Mouse (Mus musculus) ovary, postnatal 14 days (tissue): ENCODE measurements around the gene Lpin2.

Source experiments
- DNase-seq: peaks from one replicate; pipeline ENCODE4 v3.0.0; 2022; ENCODE audit warnings: low spot score

The Lpin2 gene

DNA sequence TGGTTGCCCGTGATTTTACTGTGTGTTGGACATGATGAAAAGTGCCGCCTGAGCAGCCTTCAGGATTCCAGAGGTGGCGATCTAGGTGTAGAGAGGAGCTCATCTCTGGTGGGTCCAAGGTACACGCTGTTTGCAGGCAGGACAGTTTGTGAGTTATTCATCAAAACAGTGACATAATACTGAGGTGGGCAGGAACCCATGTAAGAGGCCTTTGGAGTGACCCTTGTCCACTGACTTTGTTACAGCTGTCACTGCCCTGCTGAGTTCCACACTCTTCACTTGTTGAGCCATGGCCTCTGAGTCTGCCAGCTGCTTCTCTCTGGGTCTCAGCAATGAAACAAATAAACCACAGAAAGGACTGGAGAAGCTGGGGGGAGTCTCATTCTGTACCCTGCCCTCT is 19.8 kb downstream of the Lpin2 start:
- no peak for DNase-seq

DNA sequence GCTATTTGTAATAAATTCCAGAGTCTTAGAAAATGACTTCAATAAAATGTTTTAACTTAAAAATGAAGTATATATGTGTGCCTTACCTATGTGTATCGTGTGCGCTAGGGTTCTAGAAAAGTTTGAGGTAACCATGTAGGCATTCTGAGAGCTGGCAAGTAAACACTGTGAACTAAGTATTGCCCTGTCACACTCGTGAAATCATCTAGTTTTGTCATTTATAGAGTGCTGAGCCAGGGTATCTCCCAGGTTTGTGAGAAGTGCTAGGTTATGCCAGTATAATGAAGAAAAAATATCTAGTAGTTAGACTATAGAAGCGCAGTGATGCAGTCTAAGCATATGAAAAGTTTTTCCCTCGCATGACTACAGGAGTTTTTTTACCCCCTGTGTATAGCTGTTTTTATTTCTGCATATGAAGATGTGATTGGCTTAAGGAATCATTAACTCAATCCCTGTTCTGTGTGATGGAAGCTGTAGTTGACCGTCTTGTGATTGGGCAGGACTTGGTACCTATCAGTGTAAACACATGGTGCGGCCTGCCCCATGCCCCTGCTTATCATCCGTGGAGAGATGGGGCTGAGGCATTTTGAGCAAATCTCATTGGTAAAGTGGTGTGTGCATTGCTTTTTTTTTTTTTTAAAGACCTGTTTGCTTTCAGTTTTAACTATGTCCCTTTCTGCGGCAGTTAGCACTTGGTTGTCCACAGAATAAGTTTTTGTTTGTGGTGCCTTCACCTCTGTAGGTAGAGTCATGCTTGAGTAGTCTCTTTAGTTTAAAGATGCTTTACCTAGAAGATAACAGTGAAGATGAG is 21.8 kb downstream of the Lpin2 start:
- no peak for DNase-seq

DNA sequence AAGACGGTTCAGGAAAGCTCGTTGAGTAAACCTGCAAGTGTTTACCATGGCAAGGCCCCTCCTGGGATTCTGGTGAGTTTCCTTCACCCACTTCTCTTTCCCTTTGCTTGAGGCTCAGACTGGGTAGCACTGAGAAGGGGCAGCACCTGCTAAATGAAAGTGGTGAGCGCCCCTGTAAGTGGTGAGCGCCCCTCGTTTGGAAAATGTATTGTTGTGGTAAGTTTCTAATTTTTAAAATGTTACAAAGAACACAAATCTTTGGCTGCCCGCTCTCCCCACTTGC is 22.4 kb downstream of the Lpin2 start:
- no peak for DNase-seq

DNA sequence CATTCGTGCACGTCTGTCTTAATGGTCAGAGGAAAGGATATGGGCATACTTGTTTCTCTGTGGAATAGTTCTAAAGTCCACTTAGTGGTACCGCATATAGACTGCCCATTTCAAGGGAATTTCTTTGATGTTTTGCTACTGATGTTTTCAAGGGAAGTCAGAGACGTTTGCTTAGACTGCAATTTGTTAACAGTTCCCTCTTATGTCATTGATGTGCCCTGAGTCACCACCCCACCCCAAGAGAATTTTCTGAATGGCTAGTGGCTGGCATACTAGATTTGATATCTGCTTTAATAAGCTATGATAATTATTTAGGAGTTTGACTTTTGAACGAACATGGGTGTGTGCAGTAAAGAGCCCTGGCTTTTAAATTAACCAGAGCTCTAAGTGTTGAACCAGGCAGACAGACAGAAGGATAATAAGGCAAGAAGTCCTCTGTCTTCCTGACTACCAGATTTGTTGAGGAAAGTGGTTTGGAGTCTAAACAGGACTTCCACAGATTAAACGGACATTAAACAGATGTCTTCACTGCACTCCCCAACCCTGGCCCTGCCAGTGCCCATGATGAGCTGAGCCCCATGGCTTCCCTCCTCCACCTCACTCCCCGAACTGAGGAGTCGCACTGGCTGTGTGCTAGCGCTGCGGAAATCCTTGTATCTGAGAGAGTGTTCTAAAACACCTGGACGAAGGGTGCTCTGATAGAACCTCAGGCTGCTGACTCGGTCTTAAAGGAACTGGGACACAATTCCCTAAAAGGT is 24.0 kb downstream of the Lpin2 start:
- no peak for DNase-seq

DNA sequence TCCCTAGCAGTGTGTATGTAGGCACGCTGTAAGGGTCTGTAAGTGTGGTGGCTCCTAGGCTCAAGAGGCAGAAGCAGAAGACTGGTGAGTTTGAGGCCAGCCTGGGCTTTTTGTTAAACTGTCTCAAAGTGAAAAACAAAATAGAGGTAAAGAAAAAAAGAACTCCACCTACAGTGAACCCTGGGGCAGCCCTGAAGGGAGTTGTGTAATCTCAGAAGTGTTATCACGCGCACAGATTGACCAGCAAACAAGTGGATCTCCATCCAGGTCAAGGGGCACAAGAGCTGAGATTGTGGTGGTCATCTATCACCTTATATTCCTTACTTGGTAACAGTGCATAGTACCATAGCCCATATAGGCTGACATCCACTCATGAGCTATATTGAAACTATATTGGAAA is 24.9 kb downstream of the Lpin2 start:
- no peak for DNase-seq

DNA sequence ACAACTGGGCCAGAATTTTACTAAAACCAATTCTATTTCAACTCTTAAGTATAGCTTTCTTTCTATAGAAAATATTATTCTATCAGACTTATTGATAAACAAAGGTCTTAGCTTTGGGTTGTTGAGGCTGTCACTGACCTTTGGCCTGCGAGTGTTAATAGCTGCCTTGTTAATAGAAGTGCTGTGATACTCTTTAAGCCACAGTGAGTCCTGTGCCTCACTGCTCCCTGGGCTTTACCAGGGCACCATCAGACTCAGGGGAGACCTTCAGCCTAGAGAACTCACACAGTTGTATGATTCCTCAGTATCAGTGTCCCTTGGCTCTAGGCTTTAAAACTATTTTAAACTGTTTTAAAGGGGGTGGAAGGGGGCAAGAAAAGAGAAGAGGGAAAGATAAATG is 26.0 kb downstream of the Lpin2 start:
- DNase-seq: no peak

DNA sequence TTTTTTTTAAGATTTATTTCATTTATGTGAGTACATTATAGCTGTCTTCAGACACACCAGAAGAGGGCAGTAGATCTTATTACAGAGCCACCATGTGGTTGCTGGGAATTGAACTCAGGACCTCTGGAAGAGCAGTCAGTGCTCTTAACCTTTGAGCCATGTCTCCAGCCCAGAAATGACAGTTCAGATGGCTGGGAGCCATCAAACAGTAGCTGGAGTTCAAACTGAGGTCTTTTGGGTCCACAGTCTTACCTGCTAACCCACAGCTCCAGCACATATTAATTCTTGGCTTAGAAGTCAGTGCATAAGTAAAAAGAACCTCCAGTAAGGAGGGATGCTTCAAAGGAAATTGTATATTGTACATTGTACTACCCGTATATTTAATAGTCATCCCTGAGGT is 26.6 kb downstream of the Lpin2 start:
- DNase-seq: no peak

DNA sequence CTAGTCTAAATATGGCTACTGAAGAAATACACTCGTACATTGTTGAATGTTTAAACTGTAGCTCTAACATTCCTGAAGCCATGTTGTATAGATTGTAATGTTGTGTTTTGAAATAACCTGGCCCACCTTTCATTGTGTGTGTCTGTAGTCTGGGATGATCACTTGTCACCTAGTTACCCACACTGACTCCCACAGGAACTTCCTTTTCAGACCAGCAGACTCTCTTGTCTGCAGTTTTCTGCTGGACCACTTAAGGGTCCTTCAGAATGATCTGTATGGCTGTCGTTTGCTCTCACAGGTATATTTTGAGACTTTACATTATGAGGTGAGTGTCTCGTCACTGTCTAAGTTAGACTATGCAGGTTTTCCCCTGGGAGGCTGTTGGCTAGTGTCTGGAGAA is 27.6 kb downstream of the Lpin2 start:
- no peak for DNase-seq

DNA sequence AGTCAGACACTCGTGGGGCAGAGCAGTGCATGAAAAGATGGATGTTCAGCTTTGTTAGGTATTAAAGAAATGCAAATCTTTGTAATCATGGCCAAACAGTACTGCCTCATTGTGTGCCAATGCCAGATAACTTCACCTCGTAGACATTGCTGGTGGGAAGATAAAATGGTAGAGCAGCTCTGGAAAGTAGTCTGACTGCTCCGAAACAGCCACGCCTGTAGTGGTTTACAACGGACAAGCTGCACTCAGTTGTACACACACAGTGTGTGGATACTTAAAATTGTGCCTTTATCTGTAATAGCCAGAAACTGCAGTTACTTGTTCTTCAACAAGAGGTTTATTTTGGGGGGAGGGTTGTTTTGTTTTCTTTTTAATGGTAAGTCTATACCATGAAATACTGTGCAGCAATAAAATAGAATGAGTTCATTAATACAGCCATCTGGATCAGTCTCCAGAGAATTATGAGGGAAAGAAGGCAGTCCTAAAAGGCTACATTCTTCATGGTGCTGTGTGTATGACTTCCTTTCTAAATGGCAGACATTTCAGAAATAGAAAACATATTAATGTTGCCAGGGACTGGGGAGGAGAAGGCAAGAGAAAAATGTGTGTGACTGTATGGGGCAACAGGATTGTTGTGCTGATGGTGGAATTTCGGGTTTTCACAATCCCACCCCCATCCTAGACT is 29.7 kb downstream of the Lpin2 start:
- DNase-seq: no peak

DNA sequence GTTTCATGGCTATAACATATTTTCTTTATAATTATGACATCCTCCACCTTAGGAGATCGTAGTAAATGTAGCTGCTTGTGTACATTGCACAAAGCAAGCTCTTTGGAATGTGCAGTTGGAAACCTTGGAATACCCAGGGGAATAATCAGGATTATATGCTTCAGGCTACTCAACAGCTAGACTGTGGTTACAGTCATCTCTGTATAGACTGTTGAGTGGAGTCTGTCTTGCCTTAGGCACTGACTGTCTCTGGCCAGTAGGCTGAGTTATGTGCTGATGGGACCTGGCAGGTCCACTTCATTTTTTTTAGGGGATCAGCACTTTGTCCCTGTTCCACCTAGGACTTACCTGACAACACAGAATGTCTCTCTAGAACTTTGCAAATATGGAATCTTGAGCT is 31.3 kb downstream of the Lpin2 start:
- DNase-seq: no peak

DNA sequence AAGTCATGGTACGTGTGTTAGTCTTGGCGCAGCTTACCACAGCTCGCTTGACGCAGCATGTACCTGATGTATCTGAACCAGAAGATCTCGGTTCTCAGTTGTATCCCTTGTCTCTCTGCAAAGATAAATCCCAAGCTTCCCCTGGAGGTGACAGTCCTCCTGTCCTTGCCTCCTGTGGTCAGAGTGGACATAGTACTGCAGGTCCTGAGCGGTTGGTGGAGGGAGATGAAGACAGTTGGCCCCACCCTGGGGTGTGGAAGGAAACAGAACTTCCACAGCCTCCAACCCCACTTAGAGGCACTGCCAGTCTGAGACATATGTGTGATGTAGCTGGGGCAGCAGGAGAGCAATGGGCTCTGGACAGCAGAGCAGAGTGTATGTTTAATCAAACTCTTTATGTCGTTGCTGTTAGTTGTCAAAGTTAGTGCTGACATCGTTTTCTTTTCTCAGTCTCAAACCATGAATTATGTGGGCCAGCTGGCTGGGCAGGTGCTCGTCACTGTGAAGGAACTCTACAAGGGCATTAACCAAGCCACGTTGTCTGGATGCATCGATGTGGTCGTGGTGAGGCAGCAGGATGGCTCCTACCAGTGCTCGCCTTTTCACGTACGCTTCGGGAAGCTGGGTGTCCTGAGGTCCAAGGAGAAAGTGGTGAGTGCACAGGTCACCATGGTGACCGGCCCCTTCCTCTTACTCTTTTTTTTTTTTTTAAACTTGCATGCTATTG is 32.3 kb downstream of the Lpin2 start:
- DNase-seq: no peak

DNA sequence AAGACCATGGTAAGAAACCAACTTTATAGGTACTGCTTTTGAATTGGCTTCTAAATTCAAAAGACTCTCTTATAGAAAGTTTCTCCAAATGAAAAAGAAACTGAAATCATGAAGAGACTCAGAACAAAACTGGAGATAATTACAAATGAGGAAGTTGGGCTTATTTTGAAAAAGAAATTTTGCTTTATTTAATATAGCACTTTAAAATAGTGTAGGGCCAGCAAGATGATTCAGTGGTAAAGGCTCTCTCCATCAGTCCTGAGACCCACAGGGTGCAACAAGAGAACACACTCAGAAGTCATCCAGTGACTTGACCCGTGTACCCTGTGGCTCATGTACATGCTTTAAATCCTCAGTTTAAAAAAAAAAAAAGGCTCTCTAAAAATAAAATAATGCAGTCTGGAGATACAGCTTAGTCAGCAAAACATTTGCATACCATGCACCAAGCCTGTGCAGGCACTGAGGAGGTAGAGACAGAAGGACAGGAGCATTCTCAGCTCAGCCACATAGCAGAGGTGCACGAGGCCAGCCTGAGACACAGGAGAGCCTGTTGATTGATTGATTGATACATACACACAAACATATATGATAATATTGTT is 33.0 kb downstream of the Lpin2 start:
- no peak for DNase-seq

DNA sequence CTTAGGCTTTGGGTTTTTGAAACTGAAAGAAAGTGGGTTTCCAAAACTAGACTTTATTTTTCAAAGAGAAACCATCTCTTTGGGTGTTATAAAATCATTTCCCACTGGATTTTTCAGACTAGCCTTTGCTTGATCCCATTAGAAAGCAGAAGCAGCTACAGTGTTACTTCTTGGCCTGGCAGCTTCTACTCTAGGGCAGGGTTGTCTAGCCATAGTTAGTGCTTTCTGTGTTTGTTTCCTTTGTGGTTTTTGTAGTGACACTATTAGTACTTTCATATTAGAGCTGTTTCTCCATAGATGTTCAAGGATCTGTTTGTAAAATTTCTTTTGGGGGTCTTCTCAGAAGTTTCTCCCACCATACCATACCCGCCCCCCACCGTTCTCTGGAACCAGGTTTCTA is 33.9 kb downstream of the Lpin2 start:
- no peak for DNase-seq

DNA sequence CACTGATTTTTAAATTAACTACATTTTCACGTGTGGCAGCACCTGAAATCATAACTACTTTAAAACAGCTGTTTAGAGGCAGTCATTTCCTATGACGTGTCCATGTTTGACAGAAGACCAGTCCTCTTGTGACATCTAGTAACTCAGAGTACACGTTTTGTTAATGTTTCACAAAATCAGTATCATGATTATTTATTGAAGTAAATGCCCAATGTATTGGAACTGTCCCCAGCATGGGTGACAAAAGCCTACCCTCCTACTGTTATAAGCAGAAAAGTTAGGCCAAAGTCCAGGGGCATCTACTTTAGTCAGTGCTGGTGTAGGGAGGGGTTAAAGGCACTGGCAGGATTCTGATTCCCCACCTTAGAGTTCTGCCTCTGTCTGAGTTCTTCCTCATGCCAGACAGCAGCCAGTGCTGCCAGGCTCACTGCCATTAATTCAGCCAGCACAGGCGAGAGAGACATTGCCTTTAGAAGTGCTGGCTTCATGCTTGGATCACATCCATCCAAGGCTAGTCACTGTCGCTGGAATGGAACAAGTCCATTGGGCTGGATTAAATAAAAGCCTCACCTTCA is 34.8 kb downstream of the Lpin2 start:
- no peak for DNase-seq

DNA sequence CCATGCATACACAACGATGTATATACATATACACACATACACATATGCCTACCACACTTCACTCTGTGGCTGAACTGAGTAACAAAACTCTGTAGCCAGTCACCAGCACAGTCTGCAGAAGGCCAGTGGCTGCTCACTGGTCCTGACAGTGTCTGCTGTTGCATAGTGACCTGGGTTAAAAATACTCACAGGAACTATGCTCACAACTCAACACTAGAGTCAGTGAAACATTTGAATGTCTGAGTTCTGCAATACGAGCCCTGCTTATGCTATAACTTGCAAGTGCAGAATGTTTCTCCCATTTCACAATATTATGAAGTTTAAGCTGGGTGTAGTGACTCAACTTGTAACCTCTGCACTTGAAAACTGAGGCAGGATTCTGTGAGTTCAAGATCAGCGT is 39.0 kb downstream of the Lpin2 start:
- DNase-seq: no peak

DNA sequence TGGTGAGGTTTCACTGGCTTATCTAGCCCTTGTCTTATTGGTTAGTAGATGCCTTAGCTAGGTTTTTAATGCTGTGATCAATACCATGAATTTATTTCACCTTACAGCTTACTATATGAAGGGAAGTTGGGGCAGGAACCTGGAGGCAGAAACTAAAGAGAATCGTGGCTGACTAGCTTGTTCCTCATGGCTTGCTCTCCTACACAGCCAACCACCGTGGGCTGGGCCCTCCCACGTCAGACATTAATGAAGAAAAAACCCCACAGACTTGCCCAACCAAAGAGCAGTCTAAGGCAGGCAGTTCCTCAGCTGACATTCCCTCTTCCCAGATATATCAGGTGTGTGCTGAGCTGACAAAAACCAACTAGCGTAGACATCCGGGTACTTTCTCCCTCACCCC is 41.3 kb downstream of the Lpin2 start:
- DNase-seq: no peak

DNA sequence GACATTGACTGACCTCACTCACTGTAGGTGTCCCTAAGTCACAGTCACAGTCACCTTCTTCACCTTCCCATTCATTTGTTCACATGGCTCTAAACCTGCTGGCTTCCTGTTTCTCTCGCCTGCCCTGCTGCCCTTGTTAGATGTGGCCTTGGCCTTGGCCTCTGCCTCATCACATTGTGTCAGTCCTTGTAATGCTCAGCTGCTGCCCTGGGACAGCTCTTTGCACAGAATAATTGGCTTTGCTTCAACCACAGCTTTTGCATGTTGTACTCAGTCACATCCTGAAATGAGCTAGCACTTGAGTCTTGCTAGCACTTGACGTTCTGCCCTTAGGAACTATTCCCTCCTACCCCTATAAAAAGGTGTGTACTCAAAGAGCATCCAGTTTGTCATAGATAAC is 42.2 kb downstream of the Lpin2 start:
- DNase-seq: no peak

DNA sequence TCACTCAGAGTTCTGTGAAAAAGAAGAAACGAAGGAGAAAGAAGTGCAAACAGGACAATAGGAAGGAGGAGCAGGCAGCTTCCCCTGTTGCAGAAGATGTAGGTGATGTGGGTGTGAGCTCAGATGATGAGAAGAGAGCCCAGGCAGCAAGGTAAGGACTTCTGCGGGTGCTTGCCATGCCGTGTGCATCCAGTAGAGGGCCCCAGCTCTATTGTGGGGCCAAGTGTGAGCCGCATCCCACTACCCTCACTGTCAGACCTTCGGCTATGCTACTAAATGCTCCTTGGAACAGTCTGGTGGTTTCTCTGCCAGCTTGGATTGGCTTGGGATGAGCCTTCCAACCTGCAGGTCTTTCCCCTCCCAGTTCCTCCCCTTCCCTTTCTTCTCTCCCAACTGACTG is 42.7 kb downstream of the Lpin2 start:
- peak; percentile 25 for DNase-seq

DNA sequence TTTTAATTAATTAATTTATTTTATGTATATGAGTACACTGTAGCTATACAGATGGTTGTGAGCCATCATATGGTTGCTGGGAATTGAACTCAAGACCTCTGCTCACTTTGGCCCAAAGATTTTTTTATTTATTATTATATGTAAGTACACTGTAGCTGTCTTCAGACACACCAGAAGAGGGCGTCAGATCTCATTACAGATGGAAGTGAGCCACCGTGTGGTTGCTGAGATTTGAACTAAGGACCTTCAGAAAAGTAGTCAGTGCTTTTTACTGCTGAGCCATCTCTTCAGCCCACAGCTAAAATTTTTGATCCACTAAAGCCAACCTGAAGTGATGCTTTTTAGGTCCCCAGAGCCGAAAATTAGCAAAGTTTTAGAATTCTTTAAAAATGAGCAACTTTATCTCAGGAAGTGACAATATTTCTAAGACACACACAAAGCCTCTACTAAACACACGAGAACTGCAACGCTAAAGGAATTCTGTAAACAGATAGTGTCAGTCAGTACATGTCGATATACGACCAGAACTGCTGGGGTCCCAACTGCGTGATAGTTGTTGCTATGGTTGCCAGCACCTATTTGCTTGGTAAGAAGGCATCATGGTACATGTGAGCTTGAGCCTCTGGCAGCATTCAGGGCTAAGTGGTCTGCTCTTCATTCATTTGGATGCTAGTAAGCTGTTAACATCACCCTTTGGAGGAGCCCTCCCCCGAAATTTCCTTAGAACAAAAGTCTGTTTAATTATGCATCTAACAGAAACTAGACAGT is 45.0 kb downstream of the Lpin2 start:
- no peak for DNase-seq

DNA sequence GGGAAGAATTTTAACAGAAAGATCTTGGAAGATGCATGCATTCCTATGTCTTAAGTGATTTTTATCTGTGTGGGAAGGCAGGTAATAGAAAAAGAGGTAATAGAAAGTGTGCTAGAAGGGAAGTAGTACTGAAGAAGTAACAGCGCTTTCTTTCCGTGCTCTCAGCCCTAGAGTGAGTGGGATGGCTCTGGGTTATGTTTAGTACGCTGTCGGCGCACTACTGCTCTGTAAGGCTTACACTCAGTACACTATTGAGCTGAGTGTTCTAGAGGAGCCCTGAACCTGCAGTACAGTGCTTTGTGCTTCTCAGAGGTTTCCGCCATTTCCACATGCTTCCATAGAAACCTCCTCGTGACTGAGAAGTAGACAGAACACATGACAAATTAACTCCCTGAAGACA is 46.3 kb downstream of the Lpin2 start:
- no peak for DNase-seq

DNA sequence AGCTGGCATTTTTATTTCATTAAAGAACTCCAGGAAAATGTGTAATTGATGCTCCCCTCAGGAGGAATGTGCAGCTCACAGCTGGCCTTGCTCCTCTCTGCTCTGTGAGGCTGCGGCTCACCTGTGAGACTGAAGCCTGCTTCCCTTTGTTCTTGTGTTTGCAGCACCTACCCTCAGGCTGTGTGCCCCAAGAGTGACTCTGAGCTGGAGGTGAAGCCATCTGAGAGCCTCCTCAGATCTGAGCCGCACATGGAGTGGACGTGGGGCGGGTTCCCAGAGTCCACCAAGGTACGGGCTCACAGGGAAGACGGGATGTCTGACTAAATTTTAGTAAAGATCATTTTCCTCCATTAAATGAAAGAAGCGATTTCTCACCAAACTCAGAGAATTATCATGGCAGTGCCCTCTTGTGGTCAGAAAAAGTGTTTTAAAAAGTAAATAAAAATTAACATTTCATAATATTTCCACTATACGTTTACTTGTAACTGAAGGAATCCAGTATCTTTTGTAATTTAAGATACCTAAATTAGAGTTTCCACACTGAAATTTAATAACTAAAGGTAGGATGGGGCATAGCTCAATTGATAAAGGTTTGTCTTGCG is 47.8 kb downstream of the Lpin2 start:
- DNase-seq: no peak
